Mouse (Mus musculus): ENCODE data around the gene Fth1. TPM values are rescaled to one million over a fixed set of nuclear protein-coding genes. Genes with fewer than 3 reads are reported as not detected.
"Not testable (repeated sequence)": the region's sequence is repeated elsewhere in the genome, so short reads cannot be mapped to it uniquely, and the experiment has no call there.

Fth1 gene
- total and polyA plus RNA-seq, 2 experiments from 2014 or later, result 524 to 3,148 TPM

- H3K9ac ChIP-seq (replicated peaks; ENCODE audit: low read depth, low read length), result no peak overlapping the region
- ATAC-seq (ENCODE audit: insufficient read depth, low read depth), result no peak
- no peaks in the 10 kb centered on the region for H3K27me3 ChIP-seq (ENCODE audit: control insufficient read depth, insufficient read depth, low read length)
- 65% methylated on average over 5 of the region's 5 CpGs for WGBS
- no peak overlapping the region for H3K4me2 ChIP-seq (ENCODE audit: low read depth, low read length)
- no peaks in the 10 kb centered on the region for H3K36me3 ChIP-seq (replicated peaks; ENCODE audit: control insufficient read depth, insufficient read depth, low read length)
- no peaks in the 10 kb centered on the region for H3K4me1 ChIP-seq (ENCODE audit: control insufficient read depth, insufficient read depth)
- no peak overlapping the region for H3K27ac ChIP-seq (ENCODE audit: low read depth)
- DNase-seq (ENCODE audit: low spot score), result no peak
- H3K4me3 ChIP-seq (ENCODE audit: low read depth, low read length), result no peak overlapping the region
- TF ChIP-seq CTCF (IDR thresholded peaks at IDR 0.05; ENCODE audit: low read depth) (no peak), EP300 (IDR thresholded peaks at IDR 0.05; ENCODE audit: low read depth) (no peak)
- H3K9me3 ChIP-seq (replicated peaks; ENCODE audit: control insufficient read depth, low read length), result no peaks in the 10 kb centered on the region
These were observed 19.6 kb upstream of the Fth1 start for GRCm38 (mm10) chr19:9960769-9961168.

GRCm38 (mm10) chr19:9964205-9964916, 16.0 kb upstream of the Fth1 start:
- peak overlapping the region; percentile 22; the same call in 1 of the 2 replicates for H3K4me2 ChIP-seq (ENCODE audit: low read depth, low read length)
- H3K4me3 ChIP-seq (ENCODE audit: low read depth, low read length), result no peak overlapping the region
- H3K36me3 ChIP-seq (replicated peaks; ENCODE audit: control insufficient read depth, insufficient read depth, low read length), result no peaks in the 10 kb centered on the region
- no peaks in the 10 kb centered on the region for H3K9me3 ChIP-seq (replicated peaks; ENCODE audit: control insufficient read depth, low read length)
- 21% methylated on average over 7 of the region's 7 CpGs for WGBS
- H3K27me3 ChIP-seq (ENCODE audit: control insufficient read depth, insufficient read depth, low read length), result no peaks in the 10 kb centered on the region
- H3K9ac ChIP-seq (replicated peaks; ENCODE audit: low read depth, low read length), result 0 out of 2 replicates have a peak overlapping the region, but pooled peaks have one; percentile 17
- DNase-seq (ENCODE audit: low spot score) (no peak), ATAC-seq (ENCODE audit: insufficient read depth, low read depth) (no peak)
- H3K27ac ChIP-seq (ENCODE audit: low read depth), result no peak overlapping the region
- H3K4me1 ChIP-seq (ENCODE audit: control insufficient read depth, insufficient read depth), result no peaks in the 10 kb centered on the region
- TF ChIP-seq EP300 (IDR thresholded peaks at IDR 0.05; ENCODE audit: low read depth), result no peak
- TF ChIP-seq CTCF (IDR thresholded peaks at IDR 0.05; ENCODE audit: low read depth), result no peak

DNA sequence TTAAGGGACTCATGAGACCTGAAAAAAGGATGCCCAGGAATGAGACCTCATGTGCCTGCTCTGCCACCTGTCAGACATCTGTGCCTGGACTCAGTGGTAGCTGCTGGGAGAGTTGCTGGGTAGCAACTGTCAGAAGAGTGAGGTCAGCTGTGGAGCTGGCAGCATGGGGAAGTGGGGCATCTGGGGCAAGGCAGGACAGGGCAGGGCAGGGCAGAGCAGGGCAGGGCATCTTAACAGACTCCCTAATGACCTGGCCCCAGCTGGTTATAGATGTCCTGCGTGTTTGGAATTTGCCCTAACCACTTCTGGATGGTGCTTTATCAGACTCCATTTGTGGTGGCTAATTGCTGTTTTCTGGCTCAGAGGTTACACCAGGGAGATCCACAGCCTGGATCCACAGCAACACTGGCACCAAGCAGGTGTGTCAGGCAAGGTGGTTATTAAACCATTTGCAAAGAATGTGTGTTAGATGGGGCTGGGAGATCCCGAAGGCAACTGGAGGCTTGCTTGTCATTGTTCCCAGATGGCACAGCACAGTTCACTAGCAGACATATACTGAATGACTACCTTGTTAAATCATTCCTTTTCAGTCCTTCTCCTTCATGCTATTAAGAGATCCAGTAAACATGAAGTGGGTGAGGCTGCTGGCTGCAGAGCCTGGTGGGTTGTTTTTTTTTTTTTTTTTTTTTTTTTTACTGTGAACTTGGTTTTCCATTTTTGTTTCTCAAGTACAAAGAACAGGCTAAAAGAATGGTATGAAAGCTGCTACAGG, 14.1 kb upstream of the Fth1 start:
- ATAC-seq (ENCODE audit: insufficient read depth, low read depth), result no peak
- TF ChIP-seq EP300 (IDR thresholded peaks at IDR 0.05; ENCODE audit: low read depth), result no peak
- no peak for TF ChIP-seq CTCF (IDR thresholded peaks at IDR 0.05; ENCODE audit: low read depth)
- H3K4me3 ChIP-seq (ENCODE audit: low read depth, low read length), result no peak overlapping the region
- no peak overlapping the region for H3K4me2 ChIP-seq (ENCODE audit: low read depth, low read length)
- no peaks in the 10 kb centered on the region for H3K9me3 ChIP-seq (replicated peaks; ENCODE audit: control insufficient read depth, low read length)
- 43% methylated on average over 2 of the region's 2 CpGs for WGBS
- H3K36me3 ChIP-seq (replicated peaks; ENCODE audit: control insufficient read depth, insufficient read depth, low read length), result no peaks in the 10 kb centered on the region
- H3K27ac ChIP-seq (ENCODE audit: low read depth), result no peak overlapping the region
- DNase-seq (ENCODE audit: low spot score), result no peak
- no peaks in the 10 kb centered on the region for H3K27me3 ChIP-seq (ENCODE audit: control insufficient read depth, insufficient read depth, low read length)
- H3K4me1 ChIP-seq (ENCODE audit: control insufficient read depth, insufficient read depth), result no peaks in the 10 kb centered on the region
- H3K9ac ChIP-seq (replicated peaks; ENCODE audit: low read depth, low read length), result no peak overlapping the region

- Histone ChIP-seq H3K36me3 (replicated peaks; ENCODE audit: control insufficient read depth, insufficient read depth, low read length) (no peaks in the 10 kb centered on the region), H3K27me3 (ENCODE audit: control insufficient read depth, insufficient read depth, low read length) (no peaks in the 10 kb centered on the region), H3K4me2 (ENCODE audit: low read depth, low read length) (no peak overlapping the region), H3K27ac (ENCODE audit: low read depth) (no peak overlapping the region), H3K4me3 (ENCODE audit: low read depth, low read length) (no peak overlapping the region), H3K9me3 (replicated peaks; ENCODE audit: control insufficient read depth, low read length) (no peaks in the 10 kb centered on the region), H3K9ac (replicated peaks; ENCODE audit: low read depth, low read length) (no peak overlapping the region), H3K4me1 (ENCODE audit: control insufficient read depth, insufficient read depth) (no peaks in the 10 kb centered on the region)
- ATAC-seq (ENCODE audit: insufficient read depth, low read depth), result no peak
- TF ChIP-seq CTCF (IDR thresholded peaks at IDR 0.05; ENCODE audit: low read depth), result no peak
- TF ChIP-seq EP300 (IDR thresholded peaks at IDR 0.05; ENCODE audit: low read depth), result no peak
- 82% methylated on average over 9 of the region's 10 CpGs for WGBS
- no peak for DNase-seq (ENCODE audit: low spot score)
These were observed 12.2 kb upstream of the Fth1 start for GRCm38 (mm10) chr19:9968081-9968787.

GRCm38 (mm10) chr19:9974853-9975252, 5.5 kb upstream of the Fth1 start:
- 29% methylated on average over 2 of the region's 2 CpGs for WGBS
- not testable (repeated sequence) for H3K4me3 ChIP-seq (ENCODE audit: low read depth, low read length); H3K9ac ChIP-seq (replicated peaks; ENCODE audit: low read depth, low read length); H3K4me2 ChIP-seq (ENCODE audit: low read depth, low read length); DNase-seq (ENCODE audit: low spot score); H3K36me3 ChIP-seq (replicated peaks; ENCODE audit: control insufficient read depth, insufficient read depth, low read length); H3K27ac ChIP-seq (ENCODE audit: low read depth); H3K27me3 ChIP-seq (ENCODE audit: control insufficient read depth, insufficient read depth, low read length); H3K9me3 ChIP-seq (replicated peaks; ENCODE audit: control insufficient read depth, low read length)
- ATAC-seq (ENCODE audit: insufficient read depth, low read depth), result peak; percentile 62
- peaks cover 23% of the 10 kb centered on the region for H3K4me1 ChIP-seq (ENCODE audit: control insufficient read depth, insufficient read depth)

Data from heart, postnatal 0 days (tissue).